In the genomic region with DNA sequence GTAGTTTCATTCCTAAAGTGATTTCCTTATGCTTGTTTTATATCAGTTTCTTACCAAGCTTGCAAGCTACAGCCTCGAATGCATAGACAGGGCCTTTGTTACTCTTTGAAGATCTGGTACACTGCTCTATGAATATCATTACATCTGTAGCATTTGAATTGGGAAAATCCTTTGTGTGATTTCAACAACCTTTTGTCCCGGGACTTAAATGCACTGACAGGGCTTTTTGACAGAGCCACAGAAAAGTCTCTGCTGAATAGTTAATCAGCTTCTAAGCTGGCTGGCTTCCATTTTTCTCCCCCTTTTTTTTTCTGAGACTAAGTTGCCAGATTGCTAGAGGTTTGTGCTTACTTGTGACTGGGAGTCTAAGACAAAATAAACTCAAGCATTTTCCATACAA, we compare ENCODE assay signal across 14 mouse cellular contexts.
DNase-seq lines count a peak whose midpoint lies in the region; ATAC-seq and TF ChIP-seq lines count a peak whose summit lies in the region.
"Had no signal": no experiment of that assay in that cellular context is flagged by ENCODE, and none has a peak within 500 bp of the region (broad histone marks: within the 10 kb centered on the region; RNA-seq: fewer than 3 reads in every experiment).

No protein-coding gene starts in this region.

- no peaks in the 10 kb centered on the region for H3K36me3 ChIP-seq in hindbrain, postnatal 0 days (ENCODE audit: insufficient read depth, low read length)
- no peaks in the 10 kb centered on the region for H3K36me3 ChIP-seq in neural tube, embryonic 15.5 days
- H3K36me3 ChIP-seq: G1E; limb, embryonic 12.5 days had no signal

- no peak overlapping the region for H3K4me2 ChIP-seq in hindbrain, postnatal 0 days (ENCODE audit: low read depth, low read length)
- no peak overlapping the region for H3K4me2 ChIP-seq in neural tube, embryonic 15.5 days
- H3K4me2 ChIP-seq: limb, embryonic 12.5 days had no signal

- no peaks in the 10 kb centered on the region for H3K4me1 ChIP-seq in hindbrain, postnatal 0 days (ENCODE audit: insufficient read depth, low read length)
- H3K4me1 ChIP-seq in neural tube, embryonic 15.5 days, result no peaks in the 10 kb centered on the region
- H3K4me1 ChIP-seq: limb, embryonic 12.5 days had no signal

- peak overlapping the region; percentile 16; the same call in 1 of the 2 replicates for H3K27ac ChIP-seq in hindbrain, postnatal 0 days
- no peak overlapping the region for H3K27ac ChIP-seq in neural tube, embryonic 15.5 days (replicated peaks)
- H3K27ac ChIP-seq: limb, embryonic 12.5 days had no signal

- TF ChIP-seq CTCF in hindbrain, postnatal 0 days (IDR thresholded peaks at IDR 0.05; ENCODE audit: low read depth), result no peak

- H3K27me3 ChIP-seq in hindbrain, postnatal 0 days (ENCODE audit: insufficient read depth, low read length), result no peaks in the 10 kb centered on the region
- H3K27me3 ChIP-seq in neural tube, embryonic 15.5 days (replicated peaks), result no peaks in the 10 kb centered on the region
- H3K27me3 ChIP-seq: limb, embryonic 12.5 days had no signal

- H3K9me3 ChIP-seq in hindbrain, postnatal 0 days (ENCODE audit: low read length), result no peaks in the 10 kb centered on the region
- no peaks in the 10 kb centered on the region for H3K9me3 ChIP-seq in neural tube, embryonic 15.5 days (replicated peaks)
- H3K9me3 ChIP-seq: limb, embryonic 12.5 days had no signal

- WGBS in hindbrain, postnatal 0 days, result 10% methylated on average over 2 of the region's 2 CpGs
- 11% methylated on average over 2 of the region's 2 CpGs for WGBS in neural tube, embryonic 15.5 days

- H3K4me3 ChIP-seq in hindbrain, postnatal 0 days (ENCODE audit: low read length), result no peak overlapping the region
- H3K4me3 ChIP-seq in neural tube, embryonic 15.5 days (replicated peaks), result no peak overlapping the region
- H3K4me3 ChIP-seq: limb, embryonic 12.5 days had no signal

- DNase-seq in cerebellum, adult 9-10 months, result peak; percentile 31
- no peak for DNase-seq in cerebellum, adult 18-20 months
- peak; percentile 31 for DNase-seq in retina, postnatal 1 day
- no peak for DNase-seq in retina, embryonic 14.5 days (ENCODE audit: low spot score)
- peak; percentile 80 for DNase-seq in hindbrain, postnatal 0 days (ENCODE audit: low spot score)
- DNase-seq in thymus, adult 18-20 months, result no peak
- DNase-seq: kidney, postnatal 10 days; right cerebral cortex, postnatal 4 days; thymus, postnatal 14 days had no signal

- H3K9ac ChIP-seq in hindbrain, postnatal 0 days (replicated peaks; ENCODE audit: low read length), result no peak overlapping the region
- H3K9ac ChIP-seq in neural tube, embryonic 15.5 days (replicated peaks), result no peak overlapping the region
- H3K9ac ChIP-seq: limb, embryonic 12.5 days had no signal

- peak; percentile 86 for ATAC-seq in hindbrain, postnatal 0 days
- ATAC-seq in neural tube, embryonic 15.5 days (ENCODE audit: low FRiP score), result 0 out of 2 replicates have a peak, but pooled peaks have one; percentile 31
- no peak for ATAC-seq in megakaryocyte, adult 5-6 weeks (ENCODE audit: poor library complexity, severe bottlenecking)
- ATAC-seq: lung, postnatal 0 days had no signal

Comparison
In these comparisons a context has a peak if more than half of its experiments do, and no peak if none do; other contexts are left out.
1. DNase-seq: peak in cerebellum, adult 9-10 months (single experiment), retina, postnatal 1 day (single experiment) and hindbrain, postnatal 0 days (single experiment); none in cerebellum, adult 18-20 months (0 of 2), retina, embryonic 14.5 days (single experiment) and thymus, adult 18-20 months (0 of 2).